Mouse (Mus musculus) bone marrow, adult 2 months (tissue): ENCODE measurements around the gene Gm6676. TPM values are rescaled to one million over a fixed set of nuclear protein-coding genes. Genes with fewer than 3 reads are reported as not detected.
"Not testable (repeated sequence)": the region's sequence is repeated elsewhere in the genome, so short reads cannot be mapped to it uniquely, and the experiment has no call there.

Source experiments
- H3K27ac ChIP-seq: fragments of 200-500 bp; 2 replicates; pipeline ENCODE4 v1.5.1; 2012; ENCODE audit warnings: low read depth, mild to moderate bottlenecking, control low read depth, inconsistent platforms, low read length; ENCODE audit not compliant: control insufficient read depth, poor library complexity, insufficient read depth
- H3K4me1 ChIP-seq: fragments of 200-500 bp; 2 replicates; pipeline ENCODE4 v1.6.1; 2011; ENCODE audit warnings: low read length; ENCODE audit not compliant: control insufficient read depth, insufficient read depth
- H3K4me3 ChIP-seq: fragments of 200-500 bp; replicated peaks from 2 replicates; pipeline ENCODE3; 2011; ENCODE audit warnings: mild to moderate bottlenecking, low read depth, low read length, control low read depth; ENCODE audit not compliant: control insufficient read depth
- WGBS: fragments of 180-500 bp; shearing (Covaris S2); methylation state at CpG from one replicate; pipeline ENCODE4 v1.1.7; 2018; 5-methylcytosine and 5-hydroxymethylcytosine counted together
- polyA plus RNA-seq: library from polyadenylated mRNA; stranded (reverse); fragments of >200 nt; gene quantifications from 2 replicates; pipeline ENCODE4 v1.2.4, GENCODE M21; 2011; ENCODE audit warnings: low replicate concordance; ENCODE audit not compliant: missing spikeins, insufficient read depth, insufficient read length

The Gm6676 gene
- polyA plus RNA-seq, result not detected in 2 replicates

DNA sequence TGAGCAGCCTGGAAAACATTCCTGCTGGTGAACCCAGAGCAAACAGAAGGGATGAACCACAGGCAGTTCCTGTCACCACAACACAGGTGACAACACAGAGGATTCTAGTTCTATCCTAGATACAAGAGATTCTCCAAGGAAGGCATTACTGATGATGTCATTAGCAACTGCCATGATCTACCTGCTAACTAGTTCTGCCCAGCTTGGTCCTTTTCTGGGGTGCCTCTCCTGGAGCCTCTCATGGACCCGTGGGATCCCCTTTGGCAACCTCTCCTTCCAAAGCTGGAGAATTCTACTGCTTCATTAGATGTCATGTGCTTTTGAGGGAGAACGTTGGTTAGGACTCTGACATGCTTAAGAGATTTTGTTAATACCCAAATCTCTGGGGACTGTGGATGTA, at the start of gene Gm6676:
Gene Gm6676 (minus strand): TSS at position 101 of the 400 bp plus-strand sequence.
- H3K27ac ChIP-seq, H3K4me3 ChIP-seq, H3K4me1 ChIP-seq: not testable (repeated sequence)
- WGBS, result no CpG with 5 or more reads among the region's 2 CpGs

DNA sequence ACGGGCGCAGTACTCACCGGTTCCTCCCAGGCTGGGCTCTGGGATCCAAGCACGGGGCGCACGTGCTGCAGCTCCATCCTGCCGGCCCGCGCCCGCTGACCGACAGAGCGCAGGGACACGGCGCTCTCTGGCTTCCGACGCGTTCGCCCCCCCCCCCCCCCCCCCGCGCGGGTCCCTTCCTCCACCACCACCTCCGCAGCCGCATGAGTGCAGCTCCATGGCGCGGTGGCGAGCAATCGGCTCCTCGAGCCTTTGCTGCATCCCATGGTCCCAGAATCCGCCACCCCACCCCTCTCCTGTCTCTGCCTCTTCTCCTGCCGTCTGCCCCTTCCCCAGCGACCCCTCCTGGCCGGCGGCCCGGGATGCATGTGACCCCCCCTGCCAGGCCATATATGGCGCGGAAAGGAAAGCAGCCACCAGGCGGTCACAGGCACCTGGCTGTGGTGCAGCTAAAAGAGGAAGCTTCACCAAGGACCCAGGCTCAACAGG, 49.3 kb upstream of the Gm6676 start, which contains the start of gene Gm3512:
Gene Gm3512 (minus strand): TSS at position 51 of the 489 bp plus-strand sequence.
- not testable (repeated sequence) for H3K4me1 ChIP-seq, H3K4me3 ChIP-seq, H3K27ac ChIP-seq
- no CpG with 5 or more reads among the region's 37 CpGs for WGBS

DNA sequence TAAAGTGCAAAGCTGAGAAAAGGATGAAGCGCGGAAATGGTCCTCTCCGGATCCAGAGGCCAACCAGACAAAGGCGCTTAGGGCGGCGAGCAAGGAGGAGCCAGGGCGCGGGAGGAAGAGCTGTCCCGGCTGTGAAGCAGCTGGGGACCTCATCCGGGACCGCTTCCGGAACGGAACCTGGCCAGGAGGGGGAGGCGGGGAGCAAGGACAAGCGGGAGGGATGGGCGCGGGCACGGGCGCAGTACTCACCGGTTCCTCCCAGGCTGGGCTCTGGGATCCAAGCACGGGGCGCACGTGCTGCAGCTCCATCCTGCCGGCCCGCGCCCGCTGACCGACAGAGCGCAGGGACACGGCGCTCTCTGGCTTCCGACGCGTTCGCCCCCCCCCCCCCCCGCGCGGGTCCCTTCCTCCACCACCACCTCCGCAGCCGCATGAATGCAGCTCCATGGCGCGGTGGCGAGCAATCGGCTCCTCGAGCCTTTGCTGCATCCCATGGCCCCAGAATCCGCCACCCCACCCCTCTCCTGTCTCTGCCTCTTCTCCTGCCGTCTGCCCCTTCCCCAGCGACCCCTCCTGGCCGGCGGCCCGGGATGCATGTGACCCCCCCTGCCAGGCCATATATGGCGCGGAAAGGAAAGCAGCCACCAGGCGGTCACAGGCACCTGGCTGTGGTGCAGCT, 19.9 kb downstream of the Gm6676 start:
- WGBS, result 1% methylated on average over 13 of the region's 54 CpGs
- not testable (repeated sequence) for H3K27ac ChIP-seq, H3K4me1 ChIP-seq, H3K4me3 ChIP-seq

DNA sequence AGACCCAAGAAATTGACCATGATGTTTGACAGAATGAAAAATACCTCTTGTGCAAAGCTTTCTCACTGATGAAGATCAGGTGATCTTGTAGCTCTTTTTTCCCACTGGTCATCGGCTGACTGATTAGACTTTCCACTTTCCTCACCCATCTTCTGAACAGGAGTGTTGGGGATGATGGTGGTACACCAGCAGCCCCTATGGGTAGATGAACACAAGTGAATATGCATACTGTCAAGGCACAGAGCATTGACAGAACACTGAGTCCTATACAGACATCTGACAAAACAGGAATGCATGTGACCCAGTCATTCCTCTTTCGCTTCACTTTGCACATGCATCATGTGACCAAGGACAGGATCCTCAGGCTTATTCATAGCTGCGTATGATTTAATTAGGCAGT, 24.7 kb downstream of the Gm6676 start, which contains the start of gene Gm3696:
Gene Gm3696 (minus strand): TSS at position 101 of the 400 bp plus-strand sequence.
- H3K4me1 ChIP-seq, H3K4me3 ChIP-seq, H3K27ac ChIP-seq: not testable (repeated sequence)
- 72% methylated on average over 1 of the region's 3 CpGs for WGBS

Other genes starting within 250 kb of the Gm6676 start
- not detected in 2 replicates for gene Gm3667, start 235.4 kb downstream of the Gm6676 start, polyA plus RNA-seq
- not detected in 2 replicates for gene Gm6356, start 151.6 kb downstream of the Gm6676 start, polyA plus RNA-seq
- not detected in 2 replicates for gene Gm10406, start 98.0 kb downstream of the Gm6676 start, polyA plus RNA-seq
- gene Gm3685, start 80.4 kb downstream of the Gm6676 start, polyA plus RNA-seq, result not detected in 2 replicates
- gene Gm3696, start 24.8 kb downstream of the Gm6676 start, polyA plus RNA-seq, result not detected in 2 replicates
- gene Gm3512, start 49.1 kb upstream of the Gm6676 start, polyA plus RNA-seq, result not detected in 2 replicates
- gene Gm16434, start 69.1 kb upstream of the Gm6676 start, polyA plus RNA-seq, result not detected in 2 replicates
- gene Gm3727, start 139.3 kb upstream of the Gm6676 start, polyA plus RNA-seq, result not detected in 2 replicates
- gene Gm3739, start 189.6 kb upstream of the Gm6676 start, polyA plus RNA-seq, result not detected in 2 replicates
- gene Gm5797, start 207.0 kb upstream of the Gm6676 start, polyA plus RNA-seq, result not detected in 2 replicates
- gene Gm8374, start 239.7 kb upstream of the Gm6676 start, polyA plus RNA-seq, result not detected in 2 replicates